Mouse (Mus musculus) forebrain, embryonic 13.5 days (tissue): ENCODE results near the gene Anks1b. TPM values are rescaled to one million over a fixed set of nuclear protein-coding genes. Genes with fewer than 3 reads are reported as not detected.

Source experiments
- ATAC-seq: fragments of 200-750 bp; cut with Nextera tagmentation; 2 replicates; pipeline ENCODE4 v1.8.0; 2017
- H3K27ac ChIP-seq: fragments of 300-500 bp; sonication (generic); 2 replicates; pipeline ENCODE4 v1.5.1; 2015; ENCODE audit warnings: inconsistent platforms, mild to moderate bottlenecking, moderate library complexity
- H3K27me3 ChIP-seq: fragments of 300-500 bp; sonication (generic); 2 replicates; pipeline ENCODE4 v1.6.1; 2015; ENCODE audit warnings: mild to moderate bottlenecking, inconsistent platforms
- H3K36me3 ChIP-seq: fragments of 300-500 bp; sonication (generic); 2 replicates; pipeline ENCODE4 v1.6.1; 2015; ENCODE audit warnings: mild to moderate bottlenecking, inconsistent platforms; ENCODE audit not compliant: poor library complexity, severe bottlenecking
- H3K4me1 ChIP-seq: fragments of 300-500 bp; sonication (generic); 2 replicates; pipeline ENCODE4 v1.6.1; 2015; ENCODE audit warnings: inconsistent platforms
- H3K4me2 ChIP-seq: fragments of 300-500 bp; sonication (generic); 2 replicates; pipeline ENCODE4 v1.6.1; 2015; ENCODE audit warnings: inconsistent platforms, mild to moderate bottlenecking, moderate library complexity
- H3K4me3 ChIP-seq: fragments of 300-500 bp; sonication (generic); 2 replicates; pipeline ENCODE4 v1.5.1; 2015; ENCODE audit warnings: mild to moderate bottlenecking, inconsistent platforms
- H3K9ac ChIP-seq: fragments of 300-500 bp; sonication (generic); 2 replicates; pipeline ENCODE4 v1.6.1; 2015; ENCODE audit warnings: mild to moderate bottlenecking, inconsistent platforms
- H3K9me3 ChIP-seq: fragments of 300-500 bp; sonication (generic); replicated peaks from 2 replicates; pipeline ENCODE4 v1.6.1; 2016; ENCODE audit warnings: inconsistent platforms
- WGBS: fragments of 180-500 bp; shearing (Covaris S2); methylation state at CpG from one replicate; pipeline ENCODE4 v1.1.7; 2015; 5-methylcytosine and 5-hydroxymethylcytosine counted together
- polyA plus RNA-seq: library from polyadenylated mRNA; unstranded; fragments of >200 nt; fragmentation: Nextera tagmentation; extraction: Ambion mirVana; gene quantifications from 2 replicates; pipeline ENCODE4 v1.2.1, GENCODE M21; 2015

Anks1b gene
- polyA plus RNA-seq, 1 experiment from 2014 or later = 28.7 TPM

GRCm38 (mm10) chr10:90345394-90345793 lies 472.1 kb downstream of the Anks1b start:
- Histone ChIP-seq H3K4me1 (no peaks in the 10 kb centered on the region), H3K4me3 (no peak overlapping the region), H3K9ac (no peak overlapping the region), H3K36me3 (no peaks in the 10 kb centered on the region), H3K4me2 (no peak overlapping the region), H3K9me3 (no peaks in the 10 kb centered on the region), H3K27ac (no peak overlapping the region), H3K27me3 (no peaks in the 10 kb centered on the region)
- WGBS = 85% methylated on average over 1 of the region's 1 CpGs
- no peak for ATAC-seq

GRCm38 (mm10) chr10:90356258-90356657 lies 482.9 kb downstream of the Anks1b start:
- Histone ChIP-seq H3K9ac (no peak overlapping the region), H3K4me2 (no peak overlapping the region), H3K27ac (no peak overlapping the region), H3K36me3 (no peaks in the 10 kb centered on the region), H3K4me3 (no peak overlapping the region), H3K4me1 (no peaks in the 10 kb centered on the region), H3K9me3 (no peaks in the 10 kb centered on the region), H3K27me3 (no peaks in the 10 kb centered on the region)
- WGBS = 67% methylated on average over 1 of the region's 1 CpGs
- ATAC-seq = no peak

DNA sequence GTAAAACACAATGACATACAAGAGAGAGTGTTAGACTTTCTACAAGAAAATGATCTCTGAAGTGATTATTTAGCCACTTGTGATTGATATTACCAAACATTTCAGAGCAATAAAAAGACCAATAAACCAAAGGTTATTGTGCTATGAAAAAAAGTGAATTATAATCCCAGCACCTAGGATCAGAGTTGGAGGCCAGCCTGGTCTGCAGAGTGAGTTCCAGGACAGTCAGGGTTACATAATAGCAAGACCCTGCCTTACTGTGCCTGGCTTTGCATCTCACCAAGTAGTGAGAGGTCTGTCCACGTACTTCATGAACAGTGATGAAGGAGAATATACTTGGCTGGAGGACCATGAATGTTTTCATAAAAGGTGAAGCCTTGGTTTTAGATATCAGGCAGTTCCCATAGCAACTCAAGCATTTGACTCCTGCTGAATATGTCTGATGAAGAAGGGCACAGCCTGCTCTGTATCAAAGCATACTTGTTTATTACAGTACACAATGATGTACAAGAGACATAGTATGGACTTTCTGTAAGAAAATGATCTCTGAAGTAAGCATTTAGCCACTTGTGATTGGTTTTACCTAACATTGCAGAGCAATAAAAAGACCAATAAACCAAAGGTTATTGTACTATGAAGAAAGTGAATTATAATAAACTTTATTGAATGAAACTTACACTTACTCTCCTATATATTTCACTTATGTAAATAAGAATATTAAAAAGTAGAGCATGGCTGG lies 484.0 kb downstream of the Anks1b start:
- H3K27ac ChIP-seq = no peak overlapping the region

GRCm38 (mm10) chr10:90369015-90369414 lies 495.7 kb downstream of the Anks1b start:
- ATAC-seq = no peak
- Histone ChIP-seq H3K36me3 (no peaks in the 10 kb centered on the region), H3K9ac (no peak overlapping the region), H3K4me1 (no peaks in the 10 kb centered on the region), H3K4me2 (no peak overlapping the region), H3K27me3 (no peaks in the 10 kb centered on the region), H3K9me3 (no peaks in the 10 kb centered on the region), H3K27ac (no peak overlapping the region), H3K4me3 (no peak overlapping the region)
- WGBS = 93% methylated on average over 7 of the region's 7 CpGs

More for the DNA sequence above, 484.0 kb downstream of the Anks1b start:
- Histone ChIP-seq H3K9me3 (no peaks in the 10 kb centered on the region), H3K27me3 (no peaks in the 10 kb centered on the region), H3K4me1 (no peaks in the 10 kb centered on the region), H3K9ac (no peak overlapping the region), H3K4me3 (no peak overlapping the region), H3K4me2 (no peak overlapping the region), H3K36me3 (no peaks in the 10 kb centered on the region)
- 81% methylated on average over 1 of the region's 1 CpGs for WGBS
- ATAC-seq = no peak

DNA sequence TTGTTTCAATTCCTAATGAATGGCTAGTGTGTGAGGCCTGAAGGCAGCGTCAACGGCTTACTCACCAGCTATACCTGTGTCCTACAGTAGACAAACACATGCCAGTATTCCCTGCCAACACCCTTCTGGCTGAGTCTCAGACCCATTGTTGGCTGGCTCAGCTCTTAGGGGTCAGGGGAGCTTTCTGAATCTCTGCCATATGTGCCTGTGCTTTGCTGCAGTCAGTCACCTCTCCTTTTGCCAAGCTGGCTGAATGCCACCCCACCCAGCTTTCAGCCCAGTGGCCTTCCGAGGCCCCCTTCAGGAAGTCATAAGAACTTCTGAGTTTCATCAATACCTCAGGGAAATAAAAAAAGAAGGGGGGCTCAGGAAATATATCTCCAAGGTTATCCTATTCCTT lies 497.4 kb downstream of the Anks1b start:
- H3K9ac ChIP-seq = no peak overlapping the region
- H3K27me3 ChIP-seq = no peaks in the 10 kb centered on the region
- H3K9me3 ChIP-seq = no peaks in the 10 kb centered on the region
- no peaks in the 10 kb centered on the region for H3K36me3 ChIP-seq
- no peak overlapping the region for H3K4me3 ChIP-seq
- H3K27ac ChIP-seq = no peak overlapping the region
- no peak overlapping the region for H3K4me2 ChIP-seq
- 84% methylated on average over 3 of the region's 3 CpGs for WGBS
- no peaks in the 10 kb centered on the region for H3K4me1 ChIP-seq
- no peak for ATAC-seq

DNA sequence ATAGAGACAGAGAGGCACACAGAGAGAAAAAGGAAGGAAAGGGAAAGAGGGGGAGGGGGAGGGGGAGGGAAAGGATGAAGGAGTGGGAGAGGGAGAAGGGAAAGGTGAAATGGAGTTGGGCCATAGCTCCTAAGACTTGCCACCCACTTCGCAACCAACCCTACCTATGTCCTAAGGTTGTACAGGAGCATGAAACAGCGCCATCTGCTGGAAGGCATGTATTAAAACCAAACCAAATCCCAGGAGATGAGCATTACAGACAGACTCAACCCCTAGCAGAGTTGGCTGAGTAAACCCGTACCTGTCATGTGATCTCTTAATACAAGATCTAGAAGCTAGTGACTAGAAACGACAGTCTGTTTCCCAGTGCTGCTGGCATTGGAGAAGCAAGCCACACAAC lies 500.2 kb downstream of the Anks1b start:
- no peaks in the 10 kb centered on the region for H3K36me3 ChIP-seq
- 34% methylated on average over 4 of the region's 4 CpGs for WGBS

DNA sequence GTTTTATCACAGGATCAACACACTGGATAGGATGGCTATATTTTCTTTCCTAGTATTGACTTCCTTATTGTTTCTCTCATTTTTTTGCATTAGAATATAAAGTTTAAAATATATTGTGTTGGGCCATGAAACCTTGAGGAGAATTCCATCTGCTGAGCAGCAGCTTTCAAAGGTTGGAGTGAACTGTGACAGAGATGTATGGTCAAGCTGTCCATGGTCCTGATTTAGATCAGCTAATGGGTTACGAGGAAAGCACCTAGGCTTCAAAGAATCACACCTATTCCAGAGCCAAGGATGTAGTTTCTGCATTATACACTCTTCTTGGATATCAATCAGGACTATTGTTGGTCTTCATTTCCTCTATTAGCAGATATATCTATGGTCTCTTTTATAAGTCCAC lies 503.3 kb downstream of the Anks1b start:
- Histone ChIP-seq H3K9ac (no peak overlapping the region), H3K4me2 (no peak overlapping the region), H3K4me1 (peaks cover 10% of the 10 kb centered on the region), H3K27ac (no peak overlapping the region), H3K9me3 (no peaks in the 10 kb centered on the region), H3K27me3 (no peaks in the 10 kb centered on the region), H3K4me3 (no peak overlapping the region), H3K36me3 (no peaks in the 10 kb centered on the region)
- ATAC-seq = no peak
- 79% methylated on average over 1 of the region's 1 CpGs for WGBS

More for the DNA sequence above, 500.2 kb downstream of the Anks1b start:
- Histone ChIP-seq H3K4me1 (no peaks in the 10 kb centered on the region), H3K9ac (no peak overlapping the region), H3K4me3 (no peak overlapping the region), H3K4me2 (no peak overlapping the region), H3K27ac (no peak overlapping the region), H3K27me3 (no peaks in the 10 kb centered on the region), H3K9me3 (no peaks in the 10 kb centered on the region)
- no peak for ATAC-seq

GRCm38 (mm10) chr10:90380062-90380461 lies 506.8 kb downstream of the Anks1b start:
- Histone ChIP-seq H3K4me1 (peaks cover 10% of the 10 kb centered on the region), H3K4me2 (no peak overlapping the region), H3K9ac (no peak overlapping the region), H3K27ac (no peak overlapping the region), H3K9me3 (no peaks in the 10 kb centered on the region), H3K4me3 (no peak overlapping the region), H3K27me3 (no peaks in the 10 kb centered on the region), H3K36me3 (no peaks in the 10 kb centered on the region)
- no peak for ATAC-seq
- WGBS = 83% methylated on average over 1 of the region's 1 CpGs

- WGBS = 45% methylated on average over 8 of the region's 8 CpGs
- no peak overlapping the region for H3K27ac ChIP-seq
These were observed 507.5 kb downstream of the Anks1b start for GRCm38 (mm10) chr10:90380704-90381339.

DNA sequence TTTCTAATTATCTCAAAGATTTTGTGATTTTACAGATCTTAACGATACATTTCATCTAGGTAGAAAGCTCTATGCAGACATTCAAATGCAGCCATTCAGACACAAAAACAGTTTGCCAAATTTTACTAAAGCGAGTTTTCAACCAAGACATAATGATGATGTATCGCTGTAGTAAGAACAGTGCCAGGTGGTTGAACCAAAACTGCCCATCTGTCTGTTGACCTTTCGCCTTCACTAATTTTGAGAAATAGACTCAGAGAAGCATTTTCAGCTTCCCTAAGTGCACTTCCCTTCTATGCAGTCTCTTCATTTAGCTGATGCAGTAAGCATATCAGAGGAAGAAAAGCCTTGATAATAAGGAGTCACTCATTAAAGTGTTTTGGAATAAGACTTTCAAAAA lies 527.1 kb downstream of the Anks1b start:
- Histone ChIP-seq H3K27ac (no peak overlapping the region), H3K4me1 (no peaks in the 10 kb centered on the region), H3K4me2 (no peak overlapping the region), H3K9me3 (no peaks in the 10 kb centered on the region), H3K9ac (no peak overlapping the region), H3K27me3 (no peaks in the 10 kb centered on the region), H3K36me3 (no peaks in the 10 kb centered on the region), H3K4me3 (no peak overlapping the region)
- 89% methylated on average over 4 of the region's 4 CpGs for WGBS
- no peak for ATAC-seq

More at GRCm38 (mm10) chr10:90380704-90381339, 507.5 kb downstream of the Anks1b start:
- Histone ChIP-seq H3K9ac (no peak overlapping the region), H3K4me1 (peaks cover 10% of the 10 kb centered on the region), H3K9me3 (no peaks in the 10 kb centered on the region), H3K36me3 (no peaks in the 10 kb centered on the region), H3K27me3 (no peaks in the 10 kb centered on the region), H3K4me2 (no peak overlapping the region), H3K4me3 (no peak overlapping the region)
- peak; percentile 24; the same call in 1 of the 2 replicates for ATAC-seq

- Histone ChIP-seq H3K27me3 (no peaks in the 10 kb centered on the region), H3K4me3 (no peak overlapping the region), H3K27ac (no peak overlapping the region), H3K36me3 (no peaks in the 10 kb centered on the region), H3K4me2 (no peak overlapping the region), H3K9ac (no peak overlapping the region), H3K9me3 (no peaks in the 10 kb centered on the region), H3K4me1 (no peaks in the 10 kb centered on the region)
- ATAC-seq = no peak
- 79% methylated on average over 2 of the region's 2 CpGs for WGBS
These were observed 535.2 kb downstream of the Anks1b start for GRCm38 (mm10) chr10:90408484-90408883.

GRCm38 (mm10) chr10:90431527-90431926 lies 558.2 kb downstream of the Anks1b start:
- Histone ChIP-seq H3K4me3 (no peak overlapping the region), H3K4me2 (no peak overlapping the region), H3K27ac (no peak overlapping the region), H3K36me3 (no peaks in the 10 kb centered on the region), H3K9me3 (no peaks in the 10 kb centered on the region), H3K4me1 (no peaks in the 10 kb centered on the region), H3K27me3 (no peaks in the 10 kb centered on the region), H3K9ac (no peak overlapping the region)
- ATAC-seq = no peak
- whole genome bisulfite sequencing = 91% methylated on average over 5 of the region's 5 CpGs
